7 mouse cellular contexts compared by ENCODE assay signal in the genomic region with DNA sequence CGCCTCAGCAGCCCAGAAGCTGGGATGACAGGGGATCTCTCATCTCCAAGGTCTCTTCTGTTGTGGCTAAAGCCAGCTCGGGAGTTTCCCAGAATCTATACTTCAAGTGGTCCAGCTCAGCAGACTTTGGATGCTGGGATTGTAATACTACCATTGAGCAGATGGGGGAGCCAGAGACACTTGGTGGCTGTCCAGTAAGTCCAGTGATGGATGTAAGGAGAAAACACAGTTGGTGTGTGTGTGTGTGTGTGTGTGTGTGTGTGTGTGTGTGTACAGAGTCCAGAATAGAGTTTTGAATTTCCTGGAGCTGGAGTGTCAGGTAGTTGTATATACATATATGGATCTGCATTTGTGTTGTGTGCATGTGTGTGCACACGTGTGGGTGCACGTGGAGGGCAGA. TPM values are rescaled to one million over a fixed set of nuclear protein-coding genes. Genes with fewer than 3 reads are reported as not detected.
DNase-seq lines count a peak whose midpoint lies in the region; TF ChIP-seq lines count a peak whose summit lies in the region.

No protein-coding gene starts in this region.

- no peak overlapping the region for H3K27ac ChIP-seq in MEL (ENCODE audit: control insufficient read depth, low read depth, low read length)

- no peak for TF ChIP-seq EP300 in MEL (IDR thresholded peaks at IDR 0.05; ENCODE audit: low read depth in 1 of 2, low read length in 2 of 2)

- H3K79me2 ChIP-seq in C2C12 (ENCODE audit: control insufficient read depth, insufficient read depth) (no peaks in the 10 kb centered on the region), MEL (ENCODE audit: control insufficient read depth, insufficient read depth, low read length, poor library complexity) (no peaks in the 10 kb centered on the region)

- intact Hi-C loops in gastrocnemius, postnatal 14 days (cut with DNase I; ENCODE audit: low total_unique reads): no loop called here

- H3K4me1 ChIP-seq in MEL (ENCODE audit: control insufficient read depth in 1 of 2, insufficient read depth in 2 of 2, low read length in 2 of 2): peaks cover 0 to 20% of the 10 kb centered on the region in 2 experiments; a peak in 3 of 4 replicates

- TF ChIP-seq CTCF in C2C12 (IDR thresholded peaks at IDR 0.05; ENCODE audit: control insufficient read depth, insufficient read depth, insufficient read length): peak; percentile 34
- TF ChIP-seq CTCF in MEL (IDR thresholded peaks at IDR 0.05 in 2 of 3, conservative IDR thresholded peaks at IDR 0.05 in 1 of 3; ENCODE audit: control insufficient read depth in 1 of 3, insufficient read depth in 1 of 3, low read depth in 2 of 3, low read length in 3 of 3, poor library complexity in 1 of 3, severe bottlenecking in 1 of 3): peak; percentile 78 to 94 (median 86)

- no peaks in the 10 kb centered on the region for H3K79me3 ChIP-seq in C2C12 (ENCODE audit: low read depth)

- H3ac ChIP-seq in C2C12 (ENCODE audit: control insufficient read depth, insufficient read length, low read depth): no peak overlapping the region

- H3K36me3 ChIP-seq in C2C12 (ENCODE audit: control insufficient read depth, insufficient read depth): no peaks in the 10 kb centered on the region
- H3K36me3 ChIP-seq in MEL (ENCODE audit: control insufficient read depth in 1 of 2, insufficient read depth in 2 of 2, low read length in 2 of 2): peaks cover 0 to 16% of the 10 kb centered on the region in 2 experiments; a peak in 2 of 4 replicates

- H3K4me3 ChIP-seq in C2C12 (ENCODE audit: insufficient read depth, poor library complexity, severe bottlenecking): no peak overlapping the region
- no peak overlapping the region for H3K4me3 ChIP-seq in MEL (ENCODE audit: control insufficient read depth in 1 of 2, insufficient read depth in 1 of 2, low read depth in 2 of 2, low read length in 2 of 2)

- H3K9me3 ChIP-seq in MEL (replicated peaks; ENCODE audit: insufficient read depth, low read length): no peaks in the 10 kb centered on the region

- no peak overlapping the region for H3K9ac ChIP-seq in MEL (ENCODE audit: control insufficient read depth, low read depth, low read length, poor library complexity, severe bottlenecking)

- peak; percentile 97 for TF ChIP-seq RAD21 in MEL (IDR thresholded peaks at IDR 0.05; ENCODE audit: low read depth, low read length)

- peak; percentile 75 for DNase-seq in MEL (ENCODE audit: low read depth, low spot score)
- peak; percentile 68 for DNase-seq in cerebellum, adult 8-10 months
- peak; percentile 40 for DNase-seq in gastrocnemius, postnatal 14 days
- DNase-seq in layer of hippocampus, postnatal 10 days (ENCODE audit: low spot score in 2 of 2): peak; percentile 79 to 85
- peak; percentile 71 for DNase-seq in lung, postnatal 25 days (ENCODE audit: low spot score)
- peak; percentile 71 for DNase-seq in right cerebral cortex, postnatal 4 days

- H3K27me3 ChIP-seq in C2C12 (ENCODE audit: control insufficient read depth, insufficient read depth, insufficient read length) (peaks cover 31% of the 10 kb centered on the region), MEL (ENCODE audit: control insufficient read depth in 1 of 2, insufficient read depth in 2 of 2, low read length in 2 of 2) (peaks cover 0 to 3% of the 10 kb centered on the region in 2 experiments; a peak in 2 of 4 replicates)

- no peak for TF ChIP-seq POLR2A in MEL (IDR thresholded peaks at IDR 0.05; ENCODE audit: control insufficient read depth in 1 of 2, insufficient read depth in 1 of 2, low read depth in 1 of 2, low read length in 2 of 2, poor library complexity in 1 of 2)

TF ChIP-seq in C2C12, 6 proteins besides CTCF, POLR2A, EP300 and RAD21:
- TF ChIP-seq MYOD1 (IDR thresholded peaks at IDR 0.05; ENCODE audit: control insufficient read depth, insufficient read length, low read depth) (no peak), USF1 (IDR thresholded peaks at IDR 0.05; ENCODE audit: low read depth) (no peak), FOSL1 (IDR thresholded peaks at IDR 0.05; ENCODE audit: insufficient read depth, low read length, poor library complexity, severe bottlenecking) (no peak), MYOG (IDR thresholded peaks at IDR 0.05; ENCODE audit: control insufficient read depth, extremely low read depth, insufficient read length) (no peak), MAX (IDR thresholded peaks at IDR 0.05) (no peak), CEBPB (IDR thresholded peaks at IDR 0.05; ENCODE audit: low read depth) (no peak)

TF ChIP-seq in MEL, 35 proteins besides CTCF, POLR2A, EP300 and RAD21:
- TF ChIP-seq POLR2AphosphoS2 (IDR thresholded peaks at IDR 0.05; ENCODE audit: low read length) (no peak), ZC3H11A (IDR thresholded peaks at IDR 0.05; ENCODE audit: low read depth, low read length) (peak; percentile 94), ELF1 (IDR thresholded peaks at IDR 0.05; ENCODE audit: low read depth, low read length) (no peak), POLR2AphosphoS5 (IDR thresholded peaks at IDR 0.05; ENCODE audit: borderline replicate concordance, low read depth, low read length) (no peak), SMC3 (IDR thresholded peaks at IDR 0.05; ENCODE audit: low read depth, low read length) (peak; percentile 95)

RNA-seq across cellular contexts. Expression of a gene that starts 32.9 kb away (rescaled TPM):
- polyA plus RNA-seq in C2C12 (2012; fragmentation: generic; extraction: Trizol): under 0.01 TPM
- not detected in 2 replicates for total RNA-seq in MEL (2012; rRNA removed)
- polyA plus RNA-seq in MEL (2012; ENCODE audit: insufficient read depth in 1 of 2, insufficient read length in 2 of 2, low read depth in 1 of 2, low replicate concordance in 2 of 2, missing spikeins in 1 of 2): not detected
- total RNA-seq in gastrocnemius, postnatal 14 days (2021): not detected
- total RNA-seq in layer of hippocampus, postnatal 10 days (2021): not detected
